Mouse (Mus musculus): ENCODE data around the gene Tmem174.

DNA sequence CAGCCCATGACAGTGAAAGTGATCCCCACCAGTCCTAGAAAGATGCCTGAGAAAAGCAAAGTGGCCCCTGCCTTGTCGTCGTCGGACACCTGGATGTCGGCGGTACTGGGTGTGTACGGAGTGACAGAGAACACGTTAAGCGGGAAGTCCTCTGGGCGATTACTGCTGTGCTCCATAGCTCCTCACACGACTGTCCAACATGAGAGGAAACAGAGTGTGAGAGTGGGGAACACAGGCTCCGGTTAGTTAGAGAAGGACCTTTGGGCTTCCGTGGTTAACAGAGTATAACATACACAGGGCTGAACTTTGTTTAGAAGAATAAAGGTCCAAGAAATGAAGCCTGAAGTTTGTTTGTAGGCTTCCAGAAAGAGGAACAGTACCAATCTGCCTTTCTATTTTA is at the start of gene Tmem174:
- TF ChIP-seq POLR2A (IDR thresholded peaks at IDR 0.05; ENCODE audit: control insufficient read depth, extremely low read depth, insufficient read depth, low read length, poor library complexity) (no peak), CTCF (IDR thresholded peaks at IDR 0.05; ENCODE audit: borderline replicate concordance, control insufficient read depth, extremely low read depth, insufficient read depth, low read length, poor library complexity) (no peak)
